Mouse (Mus musculus): ENCODE measurements around the gene Efhd2. TPM values are rescaled to one million over a fixed set of nuclear protein-coding genes. Genes with fewer than 3 reads are reported as not detected.

The Efhd2 gene
- total and polyA plus RNA-seq, 2 experiments from 2014 or later: 49.2 to 62.5 TPM

DNA sequence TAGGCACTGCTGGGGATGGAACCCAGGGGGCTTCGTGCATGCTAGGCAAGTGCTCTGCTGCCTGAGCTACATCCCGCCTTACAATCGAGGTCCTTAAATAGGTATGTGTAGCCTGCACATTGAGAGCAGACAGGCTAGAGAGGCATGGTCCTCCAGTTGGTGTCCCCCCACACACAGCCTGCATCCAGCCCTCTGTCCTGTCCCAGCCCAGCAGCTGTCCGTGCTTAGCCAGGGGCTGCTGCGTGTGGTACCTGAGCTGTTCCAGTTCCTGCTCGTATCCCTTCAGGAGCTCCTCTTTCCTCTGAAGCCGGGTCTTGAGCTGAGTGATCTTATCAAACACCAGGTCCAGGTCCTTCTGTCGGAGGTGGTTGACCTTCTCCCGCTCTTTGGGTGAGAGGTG, 30.0 kb upstream of the Efhd2 start:
- H3K4me2 ChIP-seq (ENCODE audit: low read depth, low read length): no peak overlapping the region
- H3K36me3 ChIP-seq (ENCODE audit: insufficient read depth, low read length): no peaks in the 10 kb centered on the region
- WGBS: 93% methylated on average over 9 of the region's 9 CpGs
- no peaks in the 10 kb centered on the region for H3K27me3 ChIP-seq (ENCODE audit: insufficient read depth, low read length)
- no peak overlapping the region for H3K4me3 ChIP-seq (ENCODE audit: low read length)
- TF ChIP-seq CTCF (IDR thresholded peaks at IDR 0.05; ENCODE audit: low read depth): no peak
- no peak overlapping the region for H3K9ac ChIP-seq (replicated peaks; ENCODE audit: low read length)
- H3K9me3 ChIP-seq (ENCODE audit: low read length): no peaks in the 10 kb centered on the region
- ATAC-seq (no peak), DNase-seq (ENCODE audit: low spot score) (no peak)
- peaks cover 12% of the 10 kb centered on the region for H3K4me1 ChIP-seq (ENCODE audit: insufficient read depth, low read length)
- no peak overlapping the region for H3K27ac ChIP-seq

DNA sequence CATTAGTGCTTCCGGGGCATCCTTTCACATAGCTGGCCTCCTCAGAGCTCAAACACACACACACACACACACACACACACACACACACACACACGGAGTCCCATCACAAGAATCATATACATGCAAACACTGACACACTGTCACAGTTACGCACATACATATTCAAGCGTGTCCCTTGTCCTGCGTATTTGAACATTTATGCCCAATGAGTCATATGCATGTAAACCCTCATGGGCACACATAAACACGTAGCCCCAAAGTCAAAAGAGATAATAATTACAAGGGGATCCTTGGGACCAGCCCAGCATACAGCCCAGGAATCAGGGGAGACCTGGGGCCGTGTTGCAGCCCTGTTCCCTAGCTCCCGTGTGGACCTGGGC, 27.7 kb upstream of the Efhd2 start:
- no peak for TF ChIP-seq CTCF (IDR thresholded peaks at IDR 0.05; ENCODE audit: low read depth)
- DNase-seq (ENCODE audit: low spot score) (no peak), ATAC-seq (no peak)

DNA sequence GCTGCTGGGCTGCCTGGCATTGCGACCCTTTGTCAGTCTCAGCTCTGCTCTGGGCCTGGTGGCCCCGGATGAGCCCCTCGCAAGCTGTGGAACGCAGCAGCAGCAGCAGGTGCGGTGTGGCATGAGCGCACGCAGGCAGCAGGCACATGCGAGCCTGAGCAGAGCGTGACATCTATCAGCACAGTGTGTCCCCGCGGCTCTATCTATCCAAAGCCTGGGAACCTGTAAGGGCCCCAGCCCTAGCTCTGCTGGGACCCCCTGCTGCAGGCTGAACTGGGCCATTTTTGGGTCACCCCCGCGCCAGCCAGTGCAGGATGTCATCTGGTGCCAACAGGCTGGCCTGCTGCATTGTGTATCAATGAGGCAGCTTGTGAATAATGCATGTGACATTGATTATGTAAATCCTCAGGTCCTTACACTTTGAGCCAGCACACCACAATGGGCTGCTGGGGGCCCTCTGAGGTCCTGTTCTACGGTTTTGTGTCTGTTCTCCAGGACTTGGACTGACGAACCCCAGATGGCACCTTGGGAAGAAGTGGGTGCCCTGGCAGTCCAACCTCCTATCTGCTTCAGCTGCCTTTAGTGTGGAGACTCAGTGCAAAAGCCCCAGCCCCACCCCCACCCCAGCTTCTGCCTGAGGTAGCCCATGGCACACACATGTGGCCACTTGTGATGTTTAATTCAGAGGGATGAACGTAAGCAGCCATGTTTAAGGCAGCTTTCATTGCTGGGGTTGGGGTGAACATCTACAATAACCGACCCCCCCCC, 27.2 kb upstream of the Efhd2 start:
- no peak for TF ChIP-seq CTCF (IDR thresholded peaks at IDR 0.05; ENCODE audit: low read depth)
- H3K4me2 ChIP-seq (ENCODE audit: low read depth, low read length): 0 out of 2 replicates have a peak overlapping the region, but pooled peaks have one; percentile 8
- no peak overlapping the region for H3K9ac ChIP-seq (replicated peaks; ENCODE audit: low read length)
- peak; percentile 66 for ATAC-seq
- WGBS: 18% methylated on average over 17 of the region's 17 CpGs
- peak overlapping the region; percentile 38; the same call in 1 of the 2 replicates for H3K27ac ChIP-seq
- no peaks in the 10 kb centered on the region for H3K9me3 ChIP-seq (ENCODE audit: low read length)
- peaks cover 15% of the 10 kb centered on the region for H3K4me1 ChIP-seq (ENCODE audit: insufficient read depth, low read length)
- H3K27me3 ChIP-seq (ENCODE audit: insufficient read depth, low read length): no peaks in the 10 kb centered on the region
- no peaks in the 10 kb centered on the region for H3K36me3 ChIP-seq (ENCODE audit: insufficient read depth, low read length)
- DNase-seq (ENCODE audit: low spot score): peak; percentile 61
- H3K4me3 ChIP-seq (ENCODE audit: low read length): no peak overlapping the region

More for the DNA sequence above, 27.7 kb upstream of the Efhd2 start:
- Histone ChIP-seq H3K4me2 (ENCODE audit: low read depth, low read length) (no peak overlapping the region), H3K27ac (no peak overlapping the region), H3K4me3 (ENCODE audit: low read length) (no peak overlapping the region), H3K36me3 (ENCODE audit: insufficient read depth, low read length) (no peaks in the 10 kb centered on the region), H3K9me3 (ENCODE audit: low read length) (no peaks in the 10 kb centered on the region), H3K9ac (replicated peaks; ENCODE audit: low read length) (no peak overlapping the region), H3K4me1 (ENCODE audit: insufficient read depth, low read length) (peaks cover 14% of the 10 kb centered on the region), H3K27me3 (ENCODE audit: insufficient read depth, low read length) (no peaks in the 10 kb centered on the region)
- WGBS: 65% methylated on average over 8 of the region's 8 CpGs

DNA sequence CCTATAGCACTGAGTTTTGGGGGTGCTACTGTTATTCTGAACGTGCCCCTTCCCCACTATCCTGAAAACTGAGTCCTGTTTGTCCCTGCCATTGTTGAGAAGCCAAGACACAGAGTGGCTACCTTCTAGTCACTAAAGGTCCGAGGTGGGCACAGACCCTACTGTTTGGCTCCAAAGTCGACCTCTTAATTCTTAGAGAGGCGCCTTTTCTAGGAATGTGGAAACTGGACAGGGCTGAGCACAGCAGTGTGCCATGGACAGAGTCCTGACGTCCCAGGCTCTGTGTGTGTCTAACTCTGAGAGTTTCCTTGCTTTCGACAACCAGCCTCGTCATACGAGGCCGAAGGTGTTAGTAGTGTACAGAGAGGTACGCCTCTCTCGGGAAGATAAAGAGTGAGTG, 25.7 kb upstream of the Efhd2 start:
- Histone ChIP-seq H3K36me3 (ENCODE audit: insufficient read depth, low read length) (no peaks in the 10 kb centered on the region), H3K4me1 (ENCODE audit: insufficient read depth, low read length) (peaks cover 20% of the 10 kb centered on the region), H3K9me3 (ENCODE audit: low read length) (no peaks in the 10 kb centered on the region), H3K9ac (replicated peaks; ENCODE audit: low read length) (no peak overlapping the region), H3K4me3 (ENCODE audit: low read length) (no peak overlapping the region), H3K27ac (peak overlapping the region; percentile 70), H3K4me2 (ENCODE audit: low read depth, low read length) (no peak overlapping the region), H3K27me3 (ENCODE audit: insufficient read depth, low read length) (no peaks in the 10 kb centered on the region)
- TF ChIP-seq CTCF (IDR thresholded peaks at IDR 0.05; ENCODE audit: low read depth): no peak
- WGBS: 44% methylated on average over 11 of the region's 11 CpGs
- DNase-seq (ENCODE audit: low spot score) (no peak), ATAC-seq (no peak)

DNA sequence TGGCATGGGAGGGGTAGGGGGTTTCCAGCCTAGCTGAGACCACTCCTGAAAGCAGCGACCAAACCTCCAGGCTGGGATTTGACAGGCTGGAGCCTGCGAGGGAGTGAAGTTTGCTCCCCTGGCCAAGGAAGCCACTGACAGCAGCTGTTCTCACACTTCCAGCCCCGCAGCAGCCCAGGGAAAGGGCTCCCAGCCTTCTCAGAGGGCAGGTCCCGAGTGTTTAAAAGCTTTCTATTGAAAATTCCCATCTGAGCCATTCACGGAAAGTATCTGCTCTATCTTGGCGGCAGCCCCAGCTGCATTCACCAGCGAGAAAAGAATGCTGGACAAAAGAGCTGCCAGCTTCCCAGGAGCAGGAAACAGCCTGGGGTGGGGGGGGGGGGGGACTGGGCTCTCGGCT, 25.2 kb upstream of the Efhd2 start:
- DNase-seq (ENCODE audit: low spot score) (peak; percentile 82), ATAC-seq (peak; percentile 41)
- Histone ChIP-seq H3K9ac (replicated peaks; ENCODE audit: low read length) (no peak overlapping the region), H3K4me3 (ENCODE audit: low read length) (no peak overlapping the region), H3K9me3 (ENCODE audit: low read length) (no peaks in the 10 kb centered on the region), H3K27me3 (ENCODE audit: insufficient read depth, low read length) (no peaks in the 10 kb centered on the region), H3K4me1 (ENCODE audit: insufficient read depth, low read length) (peaks cover 20% of the 10 kb centered on the region), H3K4me2 (ENCODE audit: low read depth, low read length) (no peak overlapping the region), H3K36me3 (ENCODE audit: insufficient read depth, low read length) (no peaks in the 10 kb centered on the region), H3K27ac (peak overlapping the region; percentile 70)
- 8% methylated on average over 8 of the region's 8 CpGs for WGBS
- TF ChIP-seq CTCF (IDR thresholded peaks at IDR 0.05; ENCODE audit: low read depth): no peak

DNA sequence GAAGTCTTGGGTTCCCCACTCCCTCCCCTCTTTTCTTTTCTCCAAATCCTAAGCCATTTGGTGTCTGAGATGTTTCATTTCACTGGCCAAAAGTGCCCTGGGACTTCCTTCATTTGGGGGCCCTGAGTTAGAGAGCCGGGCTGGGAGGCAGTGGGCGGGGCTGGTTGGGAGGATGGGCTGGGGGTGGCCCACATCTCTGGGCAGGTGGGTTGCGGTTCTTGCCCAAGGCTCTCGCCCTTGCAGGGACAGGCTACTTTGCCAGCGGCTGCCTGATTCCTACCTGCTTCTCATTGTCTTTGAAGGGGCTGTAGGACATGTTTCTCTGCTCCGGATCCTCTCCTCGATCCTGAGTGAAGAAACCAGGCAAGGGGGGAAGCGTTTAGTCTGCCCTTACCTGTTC, 24.2 kb upstream of the Efhd2 start:
- ATAC-seq (no peak), DNase-seq (ENCODE audit: low spot score) (no peak)
- Histone ChIP-seq H3K9me3 (ENCODE audit: low read length) (no peaks in the 10 kb centered on the region), H3K4me1 (ENCODE audit: insufficient read depth, low read length) (peaks cover 20% of the 10 kb centered on the region), H3K4me2 (ENCODE audit: low read depth, low read length) (no peak overlapping the region), H3K9ac (replicated peaks; ENCODE audit: low read length) (no peak overlapping the region), H3K36me3 (ENCODE audit: insufficient read depth, low read length) (no peaks in the 10 kb centered on the region), H3K27ac (0 out of 2 replicates have a peak overlapping the region, but pooled peaks have one; percentile 70), H3K4me3 (ENCODE audit: low read length) (no peak overlapping the region), H3K27me3 (ENCODE audit: insufficient read depth, low read length) (no peaks in the 10 kb centered on the region)
- WGBS: 80% methylated on average over 8 of the region's 8 CpGs
- no peak for TF ChIP-seq CTCF (IDR thresholded peaks at IDR 0.05; ENCODE audit: low read depth)

DNA sequence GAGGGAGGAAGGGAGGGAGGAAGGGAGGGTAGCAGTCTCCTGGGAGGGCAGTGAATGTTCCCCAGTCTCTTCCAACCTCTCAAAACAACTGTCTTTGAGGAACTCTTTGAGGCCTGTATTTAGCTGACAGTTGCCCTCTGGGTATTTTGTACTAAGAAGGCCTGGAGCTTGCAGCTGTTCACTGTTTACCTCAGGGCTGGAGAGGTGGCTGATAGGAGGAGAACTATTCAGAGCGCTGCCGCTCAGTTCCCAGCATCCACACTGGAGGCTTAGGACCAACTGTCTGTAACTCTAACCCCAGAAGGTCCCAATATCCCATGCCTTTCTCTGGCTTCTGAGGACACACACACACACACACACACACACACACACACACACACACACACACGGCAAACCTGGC, 23.1 kb upstream of the Efhd2 start:
- Histone ChIP-seq H3K27ac (peak overlapping the region; percentile 36; the same call in 1 of the 2 replicates), H3K4me2 (ENCODE audit: low read depth, low read length) (no peak overlapping the region), H3K27me3 (ENCODE audit: insufficient read depth, low read length) (no peaks in the 10 kb centered on the region), H3K36me3 (ENCODE audit: insufficient read depth, low read length) (no peaks in the 10 kb centered on the region), H3K9ac (replicated peaks; ENCODE audit: low read length) (no peak overlapping the region), H3K4me3 (ENCODE audit: low read length) (no peak overlapping the region), H3K4me1 (ENCODE audit: insufficient read depth, low read length) (peaks cover 20% of the 10 kb centered on the region), H3K9me3 (ENCODE audit: low read length) (no peaks in the 10 kb centered on the region)
- ATAC-seq (no peak), DNase-seq (ENCODE audit: low spot score) (no peak)
- WGBS: 51% methylated on average over 3 of the region's 3 CpGs
- no peak for TF ChIP-seq CTCF (IDR thresholded peaks at IDR 0.05; ENCODE audit: low read depth)

Data from hindbrain, postnatal 0 days (tissue).